Mouse (Mus musculus) myocyte (in vitro differentiated cells): ENCODE measurements around the gene Ntrk3.

Experiments used
- CEBPB ChIP-seq: IDR thresholded peaks from 2 replicates; pipeline ENCODE4 v1.6.1; 2011; ENCODE audit warnings: mild to moderate bottlenecking, moderate library complexity; ENCODE audit not compliant: poor library complexity, insufficient read depth, severe bottlenecking
- E2F4 ChIP-seq: IDR thresholded peaks from one replicate; pipeline ENCODE4 v1.6.1; 2011; ENCODE audit warnings: mild to moderate bottlenecking, control low read depth, moderate library complexity; ENCODE audit not compliant: insufficient read depth
- MAX ChIP-seq: IDR thresholded peaks from one replicate; pipeline ENCODE4 v1.6.1; 2011; ENCODE audit warnings: low read depth, mild to moderate bottlenecking, control low read depth
- POLR2A ChIP-seq: IDR thresholded peaks from one replicate; pipeline ENCODE4 v1.6.1; 2011; ENCODE audit warnings: low read depth, mild to moderate bottlenecking, control low read depth, moderate library complexity; ENCODE audit not compliant: insufficient read length
- SRF ChIP-seq: IDR thresholded peaks from one replicate; pipeline ENCODE4 v1.6.1; 2011; ENCODE audit warnings: low read depth; ENCODE audit not compliant: control insufficient read depth, insufficient read length
- USF1 ChIP-seq: IDR thresholded peaks from one replicate; pipeline ENCODE4 v1.6.1; 2011; ENCODE audit warnings: low read depth, mild to moderate bottlenecking, control low read depth, moderate library complexity

DNA sequence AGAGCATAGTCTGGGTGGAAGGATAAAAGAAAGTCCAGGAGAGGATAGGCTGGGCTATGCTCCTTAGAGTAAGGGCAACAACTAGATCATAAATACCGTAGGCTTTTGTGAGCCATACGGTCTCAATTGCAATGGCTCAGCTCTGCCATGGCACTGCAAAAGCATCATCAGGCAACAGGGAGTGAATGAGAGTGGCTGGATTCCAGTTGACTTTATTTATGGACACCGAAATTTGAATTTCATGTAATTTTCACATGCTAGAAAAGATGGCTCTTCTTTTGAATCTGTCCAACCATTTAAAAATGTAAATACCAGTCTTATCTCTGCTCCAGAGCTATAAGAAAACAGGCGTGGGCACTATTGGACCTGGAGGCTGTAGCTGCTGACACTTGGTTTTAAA, 419.2 kb downstream of the Ntrk3 start:
- TF ChIP-seq POLR2A (no peak), USF1 (no peak), MAX (no peak), CEBPB (no peak), E2F4 (no peak), SRF (no peak)
